Mouse (Mus musculus): ENCODE results near the gene Tinf2. TPM values are rescaled to one million over a fixed set of nuclear protein-coding genes. Genes with fewer than 3 reads are reported as not detected.

The Tinf2 gene
- 42.8 and 43.1 TPM in 2 replicates for polyA plus RNA-seq (2016; fragmentation: Nextera tagmentation; extraction: Ambion mirVana)

DNA sequence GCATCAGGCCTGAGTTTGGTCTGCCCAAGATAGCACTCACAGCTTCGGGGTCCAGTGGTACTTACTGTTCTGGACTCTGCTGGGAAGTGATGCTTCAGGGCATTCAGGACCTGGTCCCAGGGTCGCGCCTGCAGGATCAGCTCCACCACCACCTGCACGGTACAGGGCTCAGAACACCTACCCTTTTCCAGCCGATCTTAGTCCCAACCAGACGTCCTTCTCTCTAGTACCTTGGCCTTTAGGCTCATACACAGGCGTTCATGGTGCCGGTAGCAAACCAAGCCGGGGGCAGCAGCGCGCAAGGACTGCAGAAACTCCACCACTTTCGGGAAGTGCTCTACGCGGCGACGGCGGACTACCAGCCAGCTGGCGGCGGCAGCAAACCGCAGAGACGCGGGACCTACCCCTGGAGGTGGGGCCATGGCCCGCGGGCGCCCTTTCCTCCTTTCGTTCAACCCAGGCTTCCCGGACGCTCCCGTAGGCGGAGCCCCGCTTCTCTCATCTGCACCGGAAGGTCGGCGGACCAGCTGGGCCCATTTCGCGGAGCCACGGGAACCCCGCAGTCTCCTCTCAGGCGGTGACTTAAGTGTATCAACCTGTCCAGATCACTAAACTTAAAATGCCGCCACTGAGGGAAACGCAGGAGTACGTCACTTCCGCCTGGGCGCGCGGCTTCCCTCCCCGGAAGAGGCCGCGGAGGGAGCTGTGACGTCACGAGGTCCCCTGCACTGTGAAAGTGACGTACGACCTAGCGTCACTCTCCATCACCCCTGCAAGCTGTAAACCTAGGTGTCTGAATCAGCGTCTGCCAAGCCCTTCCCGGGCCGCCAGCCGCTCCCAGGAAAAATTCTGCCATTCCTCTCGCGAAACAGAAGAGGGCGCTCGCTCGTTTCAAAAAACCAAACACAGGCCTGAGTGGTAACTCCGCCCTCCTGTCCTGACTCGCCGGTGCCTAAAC, at the start of gene Tinf2:
Tinf2 (minus strand) TSS at position 661 of the 958 bp plus-strand sequence.
- under 1% methylated on average over 66 of the region's 66 CpGs for WGBS
- H3K4me3 ChIP-seq, result peak within 1 kb of the TSS; percentile 82
- H3K9ac ChIP-seq, result peak within 1 kb of the TSS; percentile 79
- peak within 1 kb of the TSS; percentile 80 for H3K27ac ChIP-seq
- peaks cover 38% of the 10 kb centered on the region for H3K36me3 ChIP-seq
- ATAC-seq (ENCODE audit: low FRiP score), result peak; percentile 99
- H3K4me1 ChIP-seq, result peaks cover 11% of the 10 kb centered on the region
- no peaks in the 10 kb centered on the region for H3K9me3 ChIP-seq (replicated peaks)
- H3K4me2 ChIP-seq (replicated peaks), result peak within 1 kb of the TSS; percentile 74
- H3K27me3 ChIP-seq, result no peaks in the 10 kb centered on the region

DNA sequence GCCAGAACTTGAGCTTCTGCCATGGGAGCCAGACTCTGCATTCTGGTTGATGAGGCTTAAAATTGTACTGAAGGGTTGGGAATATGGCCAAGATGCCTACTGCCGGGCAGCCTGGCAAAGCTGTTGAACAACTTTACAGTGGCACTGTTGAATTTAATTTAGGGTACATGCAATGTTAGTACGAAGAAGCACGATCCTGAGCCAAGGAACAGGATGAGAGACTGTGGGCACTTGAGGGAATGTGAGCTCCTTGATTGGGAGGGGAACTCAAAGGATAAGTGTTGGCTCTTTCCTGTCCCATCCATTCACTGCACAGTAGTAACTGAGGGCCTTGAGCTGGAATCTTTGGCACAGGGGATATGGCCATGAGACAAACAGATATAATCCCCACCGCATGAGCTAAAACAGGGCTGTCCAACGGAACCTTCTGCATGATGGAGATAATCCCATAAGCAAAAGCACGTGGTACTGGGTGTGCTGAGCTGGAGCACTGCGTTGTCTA, 49.0 kb upstream of the Tinf2 start:
- Histone ChIP-seq H3K36me3 (no peaks in the 10 kb centered on the region), H3K4me2 (replicated peaks) (no peak overlapping the region), H3K9ac (no peak overlapping the region), H3K4me1 (no peaks in the 10 kb centered on the region), H3K27ac (no peak overlapping the region), H3K27me3 (no peaks in the 10 kb centered on the region; the same call in 1 of the 2 replicates), H3K4me3 (no peak overlapping the region), H3K9me3 (replicated peaks) (no peaks in the 10 kb centered on the region)
- ATAC-seq (ENCODE audit: low FRiP score), result no peak
- 84% methylated on average over 7 of the region's 7 CpGs for WGBS

DNA sequence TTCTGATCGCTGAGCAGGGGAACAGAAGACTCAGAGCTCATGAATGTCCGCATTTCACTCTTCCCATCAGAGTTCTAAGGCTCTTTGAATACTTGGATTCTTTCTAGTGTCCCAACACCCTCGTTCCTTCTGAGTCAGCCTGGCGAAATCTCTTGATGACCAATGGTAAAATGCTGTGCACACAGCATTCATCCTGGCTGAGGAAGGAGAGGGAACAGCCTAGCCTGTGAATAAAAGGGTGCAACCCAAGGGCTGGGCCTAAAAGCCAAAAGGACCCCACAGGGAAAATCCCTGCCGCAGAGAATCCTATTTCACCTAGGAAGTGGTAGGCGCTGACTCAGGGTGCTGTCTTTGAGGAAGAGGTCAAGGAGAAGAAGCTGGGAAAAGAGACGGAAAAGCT, 48.5 kb upstream of the Tinf2 start:
- Histone ChIP-seq H3K36me3 (no peaks in the 10 kb centered on the region), H3K4me2 (replicated peaks) (no peak overlapping the region), H3K27ac (no peak overlapping the region), H3K9me3 (replicated peaks) (no peaks in the 10 kb centered on the region), H3K27me3 (no peaks in the 10 kb centered on the region; the same call in 1 of the 2 replicates), H3K4me3 (no peak overlapping the region), H3K9ac (no peak overlapping the region), H3K4me1 (no peaks in the 10 kb centered on the region)
- 77% methylated on average over 7 of the region's 7 CpGs for WGBS
- ATAC-seq (ENCODE audit: low FRiP score), result no peak

DNA sequence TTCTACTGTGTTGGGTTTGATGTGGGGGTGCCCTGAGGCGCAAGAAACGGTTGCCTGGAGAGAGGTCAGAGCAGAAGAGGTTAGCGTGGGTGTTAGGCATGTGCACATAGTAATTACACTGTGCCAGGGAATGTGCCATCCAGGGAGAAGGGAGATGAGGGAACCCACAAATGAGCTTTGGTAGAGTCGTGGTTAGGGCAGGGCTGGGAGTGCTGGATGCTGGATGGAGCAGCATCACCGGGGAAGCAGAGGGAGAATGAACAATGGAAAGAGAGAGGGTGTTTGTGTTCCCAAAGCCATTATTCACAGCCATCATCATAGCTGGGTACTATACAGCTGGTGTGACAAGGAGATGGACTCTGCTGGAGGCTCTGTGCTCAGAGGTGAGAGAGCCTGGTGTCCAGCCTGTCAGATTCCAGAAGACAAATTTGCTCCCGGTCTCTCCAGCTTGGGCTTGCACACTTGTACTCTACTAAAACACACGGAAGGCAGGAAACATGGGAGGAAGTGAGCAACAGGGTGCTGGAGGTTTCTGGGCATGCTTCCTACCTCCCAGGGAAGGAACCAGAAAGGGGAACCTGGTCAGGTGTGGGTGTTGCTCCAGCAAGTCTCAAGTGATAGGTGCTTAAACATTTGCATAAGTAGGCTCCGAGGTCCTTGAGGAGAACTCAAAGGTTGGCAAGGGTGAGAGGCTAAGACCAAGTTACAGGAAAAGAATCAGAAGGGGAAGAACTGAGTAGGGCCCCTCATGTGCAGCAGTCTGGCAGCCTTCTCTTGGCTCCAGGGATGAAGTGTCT, 46.5 kb upstream of the Tinf2 start:
- H3K4me2 ChIP-seq (replicated peaks), result no peak overlapping the region
- no peak overlapping the region for H3K27ac ChIP-seq
- H3K4me1 ChIP-seq, result no peaks in the 10 kb centered on the region
- ATAC-seq (ENCODE audit: low FRiP score), result no peak
- H3K36me3 ChIP-seq, result no peaks in the 10 kb centered on the region
- WGBS, result 75% methylated on average over 8 of the region's 8 CpGs
- H3K4me3 ChIP-seq, result no peak overlapping the region
- H3K9ac ChIP-seq, result no peak overlapping the region
- H3K9me3 ChIP-seq (replicated peaks), result no peaks in the 10 kb centered on the region
- H3K27me3 ChIP-seq, result no peaks in the 10 kb centered on the region; the same call in 1 of the 2 replicates

DNA sequence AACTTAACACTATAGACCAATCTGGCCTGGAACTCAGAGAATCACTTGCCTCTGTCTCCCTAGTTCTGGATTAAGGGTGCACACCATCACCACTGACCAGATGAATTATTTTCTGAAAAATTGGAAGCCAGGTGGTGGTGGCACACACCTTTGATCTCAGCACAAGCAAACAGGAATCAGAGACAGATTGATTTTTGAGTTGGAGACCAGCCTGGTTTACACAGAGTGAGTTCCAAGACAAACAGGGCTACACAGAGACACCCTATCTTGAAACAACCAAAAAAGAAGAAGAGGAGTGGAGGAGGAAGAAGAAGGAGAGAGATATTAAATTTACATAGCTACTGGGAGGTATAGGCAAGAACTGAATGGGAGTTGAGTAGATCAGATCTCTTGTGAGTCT, 44.6 kb upstream of the Tinf2 start:
- no peak overlapping the region for H3K4me3 ChIP-seq
- H3K4me2 ChIP-seq (replicated peaks), result no peak overlapping the region
- H3K36me3 ChIP-seq, result no peaks in the 10 kb centered on the region
- H3K27me3 ChIP-seq, result no peaks in the 10 kb centered on the region; the same call in 1 of the 2 replicates
- ATAC-seq (ENCODE audit: low FRiP score), result no peak
- H3K9me3 ChIP-seq (replicated peaks), result no peaks in the 10 kb centered on the region
- no peak overlapping the region for H3K9ac ChIP-seq
- 0 out of 2 replicates have a peak, but pooled peaks cover 6% of the 10 kb centered on the region for H3K4me1 ChIP-seq
- H3K27ac ChIP-seq, result no peak overlapping the region

DNA sequence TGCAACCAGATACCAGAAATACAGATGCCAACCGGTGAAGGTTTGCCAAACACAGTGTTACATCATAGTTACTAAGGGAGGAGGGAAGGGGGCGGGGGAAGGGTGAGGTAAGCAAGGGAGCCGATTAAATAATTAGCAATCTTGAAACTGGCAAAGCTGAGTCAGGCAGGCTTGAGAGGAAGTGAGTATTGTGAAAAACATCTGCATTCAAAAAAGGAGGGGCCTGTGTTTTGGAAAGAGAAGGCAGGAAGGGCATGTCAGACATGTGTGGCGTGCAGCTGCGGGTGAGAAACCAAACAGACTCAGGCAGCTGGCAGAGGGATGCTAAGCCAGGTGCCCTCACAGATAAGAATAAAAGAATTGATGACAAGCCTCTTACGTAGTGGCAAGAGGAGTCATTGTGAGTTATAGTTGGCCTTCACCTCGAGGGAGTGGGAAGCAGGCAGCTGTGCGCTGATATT, 42.8 kb upstream of the Tinf2 start:
- no peak overlapping the region for H3K4me2 ChIP-seq (replicated peaks)
- H3K36me3 ChIP-seq, result peaks cover 5% of the 10 kb centered on the region; the same call in 1 of the 2 replicates
- ATAC-seq (ENCODE audit: low FRiP score), result no peak
- H3K27ac ChIP-seq, result no peak overlapping the region
- H3K9me3 ChIP-seq (replicated peaks), result no peaks in the 10 kb centered on the region
- 0 out of 2 replicates have a peak, but pooled peaks cover 13% of the 10 kb centered on the region for H3K4me1 ChIP-seq
- H3K27me3 ChIP-seq, result no peaks in the 10 kb centered on the region
- H3K9ac ChIP-seq, result no peak overlapping the region
- 69% methylated on average over 8 of the region's 8 CpGs for WGBS
- H3K4me3 ChIP-seq, result no peak overlapping the region

DNA sequence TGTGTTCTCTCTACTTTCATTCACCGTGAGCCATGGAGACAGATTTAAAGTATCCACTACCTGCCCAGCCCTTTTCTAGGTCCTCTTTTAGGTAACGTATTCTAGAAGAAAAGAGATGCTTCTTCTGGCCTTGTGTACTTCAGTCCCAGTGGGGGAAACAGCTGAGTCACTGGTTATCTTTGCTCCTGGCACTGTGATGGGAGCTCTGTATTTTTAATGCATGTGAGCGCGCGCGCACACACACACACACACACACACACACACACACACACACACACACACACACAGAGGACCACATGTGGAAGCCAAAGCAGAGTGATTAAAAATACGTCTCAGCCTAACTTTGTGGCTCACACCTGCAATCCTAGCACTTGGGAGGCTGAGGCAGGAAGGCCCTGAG, 41.8 kb upstream of the Tinf2 start:
- Histone ChIP-seq H3K27me3 (no peaks in the 10 kb centered on the region), H3K9me3 (replicated peaks) (no peaks in the 10 kb centered on the region), H3K4me1 (0 out of 2 replicates have a peak, but pooled peaks cover 13% of the 10 kb centered on the region), H3K9ac (no peak overlapping the region), H3K4me2 (replicated peaks) (no peak overlapping the region), H3K27ac (no peak overlapping the region), H3K36me3 (peaks cover 13% of the 10 kb centered on the region), H3K4me3 (no peak overlapping the region)
- 91% methylated on average over 7 of the region's 7 CpGs for WGBS
- ATAC-seq (ENCODE audit: low FRiP score), result no peak

DNA sequence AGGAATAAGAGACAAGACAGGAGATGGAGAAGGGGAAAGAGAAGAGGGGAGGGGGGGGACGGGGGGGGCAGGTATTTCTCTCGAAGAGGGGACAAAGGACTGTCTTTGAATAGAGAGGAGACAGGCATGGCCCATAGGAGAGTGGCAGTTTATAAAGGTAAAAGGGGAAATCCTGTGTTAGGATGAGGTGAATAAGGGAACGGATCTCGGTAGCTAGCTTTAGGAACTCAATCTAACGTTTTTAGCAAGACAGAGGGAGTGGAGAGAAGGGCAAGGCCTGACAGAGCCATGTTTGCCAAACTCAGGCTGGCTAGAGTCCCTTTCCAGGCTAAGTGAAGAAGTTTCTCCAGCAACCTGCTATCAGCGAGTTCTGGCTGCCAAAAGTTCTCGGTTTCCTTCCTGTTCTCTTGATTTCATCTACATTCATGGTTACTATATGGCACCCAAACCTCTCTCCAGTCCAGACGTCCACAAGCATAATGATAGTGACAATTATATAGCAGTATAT, 40.9 kb upstream of the Tinf2 start:
- no peaks in the 10 kb centered on the region for H3K9me3 ChIP-seq (replicated peaks)
- H3K27me3 ChIP-seq, result no peaks in the 10 kb centered on the region
- peak overlapping the region; percentile 77 for H3K9ac ChIP-seq
- H3K36me3 ChIP-seq, result peaks cover 21% of the 10 kb centered on the region
- H3K4me3 ChIP-seq, result peak overlapping the region; percentile 79
- no peak for ATAC-seq (ENCODE audit: low FRiP score)
- H3K4me1 ChIP-seq, result 0 out of 2 replicates have a peak, but pooled peaks cover 13% of the 10 kb centered on the region
- peak overlapping the region; percentile 54 for H3K4me2 ChIP-seq (replicated peaks)
- peak overlapping the region; percentile 79 for H3K27ac ChIP-seq
- 53% methylated on average over 8 of the region's 8 CpGs for WGBS

DNA sequence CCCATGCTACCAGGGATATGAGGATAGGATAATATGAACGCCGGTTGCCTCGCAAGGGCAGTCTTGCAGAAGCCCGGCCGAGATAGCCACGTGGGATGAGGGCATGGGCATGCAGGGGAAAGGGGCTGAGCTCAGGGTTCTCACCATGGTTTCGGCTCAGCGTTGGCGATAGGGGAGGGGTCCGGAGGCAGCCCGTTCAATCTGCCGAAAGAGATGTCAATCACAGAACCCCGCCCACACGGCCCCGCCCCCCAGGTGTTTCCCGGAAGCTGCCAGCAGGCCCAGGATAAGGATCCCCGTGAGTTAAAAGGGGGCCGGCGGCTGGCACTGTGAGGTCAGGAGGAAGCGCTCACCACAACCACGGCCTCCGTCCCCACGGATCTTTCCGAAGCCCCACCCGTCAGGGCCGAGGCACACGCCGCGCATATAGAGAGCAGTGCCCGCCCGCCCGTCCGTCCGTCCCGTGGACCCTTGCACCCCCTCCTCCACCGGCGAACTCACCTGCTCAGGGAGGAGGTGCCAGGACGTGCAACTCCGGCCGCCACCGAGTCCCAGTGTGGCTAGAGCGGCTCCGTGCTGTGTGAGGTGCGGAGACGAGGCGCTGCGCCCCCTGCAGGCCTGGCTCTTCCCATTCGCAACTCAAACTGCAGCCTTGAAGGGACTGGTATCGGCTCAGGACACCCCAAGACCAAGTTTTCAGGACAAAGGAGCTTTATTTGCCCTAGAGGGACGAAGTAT, 40.2 kb upstream of the Tinf2 start, which contains the start of gene Rabggta:
Rabggta (minus strand) TSS at position 564 of the 738 bp plus-strand sequence.
- Histone ChIP-seq H3K9ac (peak within 1 kb of the TSS; percentile 77), H3K4me3 (peak within 1 kb of the TSS; percentile 79), H3K27ac (peak within 1 kb of the TSS; percentile 79), H3K36me3 (peaks cover 27% of the 10 kb centered on the region), H3K9me3 (replicated peaks) (no peaks in the 10 kb centered on the region), H3K4me1 (0 out of 2 replicates have a peak, but pooled peaks cover 13% of the 10 kb centered on the region), H3K4me2 (replicated peaks) (peak within 1 kb of the TSS; percentile 54), H3K27me3 (no peaks in the 10 kb centered on the region)
- peak; percentile 96 for ATAC-seq (ENCODE audit: low FRiP score)
- 1% methylated on average over 50 of the region's 50 CpGs for WGBS

DNA sequence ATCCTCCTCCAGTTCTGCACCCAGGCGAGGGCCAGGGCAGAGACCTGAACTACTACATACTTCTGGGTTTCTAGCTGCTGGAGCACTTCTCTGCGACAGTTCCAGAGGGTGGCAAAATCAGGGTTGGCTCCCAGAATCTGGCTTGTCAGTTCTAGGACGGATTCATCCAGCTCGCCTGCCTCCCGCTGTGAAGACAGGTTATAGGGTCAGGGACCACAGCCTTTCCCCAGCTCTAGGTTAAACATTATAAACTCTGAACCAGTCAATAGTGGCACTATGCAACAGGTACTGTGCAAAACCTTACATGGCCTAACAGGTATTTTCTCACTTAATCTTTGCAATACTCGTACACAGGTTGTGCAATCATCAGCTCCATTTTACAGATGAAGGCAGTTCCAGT, 39.5 kb upstream of the Tinf2 start:
- Histone ChIP-seq H3K9me3 (replicated peaks) (no peaks in the 10 kb centered on the region), H3K27me3 (no peaks in the 10 kb centered on the region), H3K9ac (no peak overlapping the region; the same call in 1 of the 2 replicates), H3K4me3 (peak overlapping the region; percentile 79), H3K4me2 (replicated peaks) (peak overlapping the region; percentile 54), H3K4me1 (0 out of 2 replicates have a peak, but pooled peaks cover 13% of the 10 kb centered on the region), H3K27ac (no peak overlapping the region), H3K36me3 (peaks cover 33% of the 10 kb centered on the region)
- no peak for ATAC-seq (ENCODE audit: low FRiP score)
- 75% methylated on average over 6 of the region's 6 CpGs for WGBS

DNA sequence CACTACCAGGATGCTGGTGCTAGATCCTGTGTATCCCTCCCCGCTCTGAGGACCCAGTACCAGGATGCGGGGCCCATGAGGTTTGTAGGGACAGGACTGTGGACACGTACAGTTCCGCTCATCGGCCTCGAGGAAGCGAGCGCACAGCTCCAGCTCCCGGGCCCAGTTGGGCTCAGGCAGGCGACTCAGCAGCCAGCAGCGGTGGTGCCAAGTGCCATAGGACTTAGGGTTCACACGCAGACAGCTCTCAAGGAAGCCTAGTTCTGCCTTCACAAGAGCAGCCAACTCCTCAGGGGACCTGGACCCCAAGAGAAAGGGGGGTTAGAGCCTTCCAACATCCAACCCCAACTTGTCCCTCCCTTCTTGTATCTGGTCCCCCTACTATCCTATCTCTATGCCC, 39.0 kb upstream of the Tinf2 start:
- Histone ChIP-seq H3K27ac (no peak overlapping the region), H3K36me3 (peaks cover 36% of the 10 kb centered on the region), H3K9me3 (replicated peaks) (no peaks in the 10 kb centered on the region), H3K4me1 (0 out of 2 replicates have a peak, but pooled peaks cover 13% of the 10 kb centered on the region), H3K4me2 (replicated peaks) (peak overlapping the region; percentile 54; the same call in 1 of the 2 replicates), H3K4me3 (0 out of 2 replicates have a peak overlapping the region, but pooled peaks have one; percentile 79), H3K9ac (no peak overlapping the region), H3K27me3 (no peaks in the 10 kb centered on the region)
- 92% methylated on average over 12 of the region's 12 CpGs for WGBS
- no peak for ATAC-seq (ENCODE audit: low FRiP score)
